Mouse (Mus musculus): ENCODE results near the gene Clec12b. TPM values are rescaled to one million over a fixed set of nuclear protein-coding genes. Genes with fewer than 3 reads are reported as not detected.

The Clec12b gene
- polyA plus RNA-seq, 1 experiment from 2014 or later: 0.10 TPM

DNA sequence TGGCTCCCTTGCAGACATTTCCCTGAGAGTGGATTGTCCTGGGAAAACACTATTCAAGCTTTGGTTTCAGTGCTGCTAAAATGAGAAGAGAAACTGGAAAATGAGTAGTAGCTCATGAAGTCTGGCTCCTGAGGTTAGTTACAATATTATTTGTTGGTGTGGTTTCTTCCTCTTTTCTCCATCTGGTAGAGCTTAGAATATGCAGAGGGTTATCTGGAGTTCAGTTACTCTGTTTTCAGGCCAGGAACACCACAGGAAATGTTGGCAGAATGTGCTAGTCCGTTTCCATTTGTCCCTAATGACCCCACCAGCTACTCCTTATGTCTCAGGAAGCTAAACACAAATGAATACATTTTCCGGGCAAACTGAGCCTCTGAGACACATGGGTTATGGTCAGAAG is 21.6 kb upstream of the Clec12b start:
- Histone ChIP-seq H3K9ac (ENCODE audit: low read depth, low read length) (no peak overlapping the region), H3K9me3 (ENCODE audit: control insufficient read depth, low read length) (no peaks in the 10 kb centered on the region), H3K4me2 (ENCODE audit: low read depth, low read length) (no peak overlapping the region), H3K4me1 (ENCODE audit: control insufficient read depth, insufficient read depth, low read length) (no peaks in the 10 kb centered on the region), H3K27me3 (replicated peaks; ENCODE audit: control insufficient read depth, insufficient read depth, low read length) (no peaks in the 10 kb centered on the region), H3K4me3 (ENCODE audit: low read length) (no peak overlapping the region), H3K36me3 (ENCODE audit: control insufficient read depth, insufficient read depth, low read length) (no peaks in the 10 kb centered on the region), H3K27ac (ENCODE audit: low read length) (0 out of 2 replicates have a peak overlapping the region, but pooled peaks have one; percentile 15)
- no peak for ATAC-seq
- WGBS: 40% methylated on average over 2 of the region's 2 CpGs

- no peaks in the 10 kb centered on the region for H3K4me1 ChIP-seq (ENCODE audit: control insufficient read depth, insufficient read depth, low read length)
- no peaks in the 10 kb centered on the region for H3K27me3 ChIP-seq (replicated peaks; ENCODE audit: control insufficient read depth, insufficient read depth, low read length)
- H3K9ac ChIP-seq (ENCODE audit: low read depth, low read length): no peak overlapping the region
- H3K36me3 ChIP-seq (ENCODE audit: control insufficient read depth, insufficient read depth, low read length): no peaks in the 10 kb centered on the region
- H3K4me2 ChIP-seq (ENCODE audit: low read depth, low read length): no peak overlapping the region
- ATAC-seq: no peak
- no peak overlapping the region for H3K27ac ChIP-seq (ENCODE audit: low read length)
- no peaks in the 10 kb centered on the region for H3K9me3 ChIP-seq (ENCODE audit: control insufficient read depth, low read length)
- no peak overlapping the region for H3K4me3 ChIP-seq (ENCODE audit: low read length)
Observed at GRCm38 (mm10) chr6:129405999-129406398, 20.3 kb upstream of the Clec12b start.

DNA sequence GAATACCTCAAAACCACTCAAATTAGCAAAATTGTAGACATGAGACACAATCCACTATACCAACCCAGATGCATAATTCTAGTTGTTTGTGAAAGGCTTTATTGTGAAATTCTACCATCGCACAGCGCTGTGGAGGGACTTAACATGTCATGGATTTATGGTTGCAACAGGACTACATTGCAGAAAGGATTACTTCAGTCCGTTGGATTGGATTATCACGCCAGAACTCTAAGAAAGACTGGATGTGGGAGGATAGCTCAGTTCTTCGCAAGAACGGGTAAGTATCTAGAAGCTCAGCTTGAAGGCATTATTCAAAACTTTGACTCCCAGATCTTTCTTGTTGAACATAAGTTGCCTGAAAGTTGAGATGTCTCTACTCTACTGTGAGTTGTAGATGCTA is 17.7 kb upstream of the Clec12b start:
- H3K36me3 ChIP-seq (ENCODE audit: control insufficient read depth, insufficient read depth, low read length): no peaks in the 10 kb centered on the region
- ATAC-seq: no peak
- no peak overlapping the region for H3K9ac ChIP-seq (ENCODE audit: low read depth, low read length)
- H3K4me1 ChIP-seq (ENCODE audit: control insufficient read depth, insufficient read depth, low read length): no peaks in the 10 kb centered on the region
- no peak overlapping the region for H3K27ac ChIP-seq (ENCODE audit: low read length)
- no peak overlapping the region for H3K4me2 ChIP-seq (ENCODE audit: low read depth, low read length)
- no peaks in the 10 kb centered on the region for H3K9me3 ChIP-seq (ENCODE audit: control insufficient read depth, low read length)
- 77% methylated on average over 6 of the region's 6 CpGs for WGBS
- no peak overlapping the region for H3K4me3 ChIP-seq (ENCODE audit: low read length)
- H3K27me3 ChIP-seq (replicated peaks; ENCODE audit: control insufficient read depth, insufficient read depth, low read length): no peaks in the 10 kb centered on the region

GRCm38 (mm10) chr6:129402404-129402803 is 16.7 kb upstream of the Clec12b start:
- Histone ChIP-seq H3K9me3 (ENCODE audit: control insufficient read depth, low read length) (no peaks in the 10 kb centered on the region), H3K36me3 (ENCODE audit: control insufficient read depth, insufficient read depth, low read length) (no peaks in the 10 kb centered on the region), H3K4me2 (ENCODE audit: low read depth, low read length) (no peak overlapping the region), H3K27me3 (replicated peaks; ENCODE audit: control insufficient read depth, insufficient read depth, low read length) (no peaks in the 10 kb centered on the region), H3K9ac (ENCODE audit: low read depth, low read length) (no peak overlapping the region), H3K4me1 (ENCODE audit: control insufficient read depth, insufficient read depth, low read length) (no peaks in the 10 kb centered on the region), H3K4me3 (ENCODE audit: low read length) (no peak overlapping the region), H3K27ac (ENCODE audit: low read length) (no peak overlapping the region)
- no peak for ATAC-seq
- 95% methylated on average over 2 of the region's 2 CpGs for WGBS

DNA sequence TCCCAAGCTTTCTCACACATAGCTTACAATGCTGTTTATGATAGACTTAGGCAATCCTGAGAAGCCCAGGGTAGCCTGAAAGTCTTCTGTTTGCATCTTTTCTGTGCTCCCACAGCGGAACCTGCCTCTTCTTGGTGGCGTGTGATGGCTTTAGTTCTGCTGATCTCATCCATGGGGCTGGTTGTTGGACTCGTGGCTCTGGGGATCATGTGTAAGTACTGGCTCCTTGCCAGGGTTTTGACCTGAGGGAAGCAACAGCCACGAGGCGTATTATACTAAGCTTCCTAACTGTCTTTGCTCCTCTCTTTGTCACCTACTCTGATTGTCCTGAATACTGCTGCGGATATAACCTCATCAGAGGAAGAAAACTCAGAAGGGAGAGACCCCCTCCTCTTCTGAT is 14.3 kb upstream of the Clec12b start:
- ATAC-seq: no peak
- no peak overlapping the region for H3K27ac ChIP-seq (ENCODE audit: low read length)
- H3K9ac ChIP-seq (ENCODE audit: low read depth, low read length): no peak overlapping the region
- H3K36me3 ChIP-seq (ENCODE audit: control insufficient read depth, insufficient read depth, low read length): no peaks in the 10 kb centered on the region
- H3K27me3 ChIP-seq (replicated peaks; ENCODE audit: control insufficient read depth, insufficient read depth, low read length): no peaks in the 10 kb centered on the region
- no peaks in the 10 kb centered on the region for H3K4me1 ChIP-seq (ENCODE audit: control insufficient read depth, insufficient read depth, low read length)
- 61% methylated on average over 6 of the region's 6 CpGs for WGBS
- H3K4me3 ChIP-seq (ENCODE audit: low read length): no peak overlapping the region
- H3K4me2 ChIP-seq (ENCODE audit: low read depth, low read length): no peak overlapping the region
- H3K9me3 ChIP-seq (ENCODE audit: control insufficient read depth, low read length): no peaks in the 10 kb centered on the region

GRCm38 (mm10) chr6:129396997-129397396 is 11.3 kb upstream of the Clec12b start, which contains the start of gene Clec1b:
TSS of gene Clec1b (plus strand) at chr6:129397297.
- 85% methylated on average over 8 of the region's 8 CpGs for WGBS
- Histone ChIP-seq H3K4me1 (ENCODE audit: control insufficient read depth, insufficient read depth, low read length) (no peaks in the 10 kb centered on the region), H3K27ac (ENCODE audit: low read length) (no peak within 1 kb of the TSS), H3K27me3 (replicated peaks; ENCODE audit: control insufficient read depth, insufficient read depth, low read length) (no peaks in the 10 kb centered on the region), H3K9me3 (ENCODE audit: control insufficient read depth, low read length) (no peaks in the 10 kb centered on the region), H3K9ac (ENCODE audit: low read depth, low read length) (no peak within 1 kb of the TSS), H3K36me3 (ENCODE audit: control insufficient read depth, insufficient read depth, low read length) (no peaks in the 10 kb centered on the region), H3K4me3 (ENCODE audit: low read length) (no peak within 1 kb of the TSS), H3K4me2 (ENCODE audit: low read depth, low read length) (no peak within 1 kb of the TSS)
- no peak for ATAC-seq

- Histone ChIP-seq H3K4me3 (ENCODE audit: low read length) (no peak overlapping the region), H3K9ac (ENCODE audit: low read depth, low read length) (no peak overlapping the region), H3K27me3 (replicated peaks; ENCODE audit: control insufficient read depth, insufficient read depth, low read length) (no peaks in the 10 kb centered on the region), H3K36me3 (ENCODE audit: control insufficient read depth, insufficient read depth, low read length) (no peaks in the 10 kb centered on the region), H3K4me2 (ENCODE audit: low read depth, low read length) (no peak overlapping the region), H3K27ac (ENCODE audit: low read length) (no peak overlapping the region), H3K9me3 (ENCODE audit: control insufficient read depth, low read length) (no peaks in the 10 kb centered on the region), H3K4me1 (ENCODE audit: control insufficient read depth, insufficient read depth, low read length) (no peaks in the 10 kb centered on the region)
- ATAC-seq: no peak
- 72% methylated on average over 6 of the region's 6 CpGs for WGBS
Observed at GRCm38 (mm10) chr6:129393732-129394131, 8.1 kb upstream of the Clec12b start.

DNA sequence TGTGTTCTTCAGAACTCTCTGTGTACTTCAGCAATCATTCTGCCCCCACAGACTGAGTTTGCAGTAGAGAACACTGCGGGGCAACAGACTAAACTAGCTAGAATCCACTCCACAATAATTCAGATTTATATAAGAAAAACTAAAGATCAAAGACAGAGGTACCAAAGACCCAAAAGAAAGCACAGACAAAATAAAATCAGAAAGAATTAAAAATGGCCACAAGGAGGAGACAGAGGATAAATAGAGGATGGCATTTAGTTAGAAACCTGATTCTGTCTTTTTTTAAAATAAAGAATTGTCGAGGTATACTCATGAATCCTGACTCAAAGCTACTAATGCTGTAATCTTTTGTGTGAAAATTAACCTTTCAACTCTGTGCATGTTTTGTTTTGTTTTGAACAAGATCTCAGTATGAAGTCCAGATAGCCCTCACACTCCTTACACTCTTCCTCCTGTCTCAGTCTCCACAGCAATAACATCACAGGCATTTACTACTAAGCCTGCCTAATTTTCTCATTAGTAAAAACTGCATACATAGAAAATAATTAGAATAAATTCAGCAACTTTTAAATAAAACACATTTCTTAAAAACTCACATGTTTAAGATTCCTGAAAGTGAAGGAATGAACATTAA is 7.5 kb upstream of the Clec12b start:
- no peak overlapping the region for H3K4me3 ChIP-seq (ENCODE audit: low read length)
- no peaks in the 10 kb centered on the region for H3K27me3 ChIP-seq (replicated peaks; ENCODE audit: control insufficient read depth, insufficient read depth, low read length)
- H3K27ac ChIP-seq (ENCODE audit: low read length): no peak overlapping the region
- no peak overlapping the region for H3K9ac ChIP-seq (ENCODE audit: low read depth, low read length)
- H3K9me3 ChIP-seq (ENCODE audit: control insufficient read depth, low read length): no peaks in the 10 kb centered on the region
- 19% methylated on average over 2 of the region's 2 CpGs for WGBS
- H3K36me3 ChIP-seq (ENCODE audit: control insufficient read depth, insufficient read depth, low read length): no peaks in the 10 kb centered on the region
- no peak for ATAC-seq
- H3K4me1 ChIP-seq (ENCODE audit: control insufficient read depth, insufficient read depth, low read length): no peaks in the 10 kb centered on the region
- no peak overlapping the region for H3K4me2 ChIP-seq (ENCODE audit: low read depth, low read length)

- Histone ChIP-seq H3K9ac (ENCODE audit: low read depth, low read length) (no peak overlapping the region), H3K27me3 (replicated peaks; ENCODE audit: control insufficient read depth, insufficient read depth, low read length) (no peaks in the 10 kb centered on the region), H3K27ac (ENCODE audit: low read length) (no peak overlapping the region), H3K4me3 (ENCODE audit: low read length) (no peak overlapping the region), H3K36me3 (ENCODE audit: control insufficient read depth, insufficient read depth, low read length) (no peaks in the 10 kb centered on the region), H3K4me2 (ENCODE audit: low read depth, low read length) (no peak overlapping the region), H3K9me3 (ENCODE audit: control insufficient read depth, low read length) (no peaks in the 10 kb centered on the region), H3K4me1 (ENCODE audit: control insufficient read depth, insufficient read depth, low read length) (no peaks in the 10 kb centered on the region)
- 81% methylated on average over 4 of the region's 4 CpGs for WGBS
- no peak for ATAC-seq
Observed at GRCm38 (mm10) chr6:129385000-129385399, 674 bp downstream of the Clec12b start.

DNA sequence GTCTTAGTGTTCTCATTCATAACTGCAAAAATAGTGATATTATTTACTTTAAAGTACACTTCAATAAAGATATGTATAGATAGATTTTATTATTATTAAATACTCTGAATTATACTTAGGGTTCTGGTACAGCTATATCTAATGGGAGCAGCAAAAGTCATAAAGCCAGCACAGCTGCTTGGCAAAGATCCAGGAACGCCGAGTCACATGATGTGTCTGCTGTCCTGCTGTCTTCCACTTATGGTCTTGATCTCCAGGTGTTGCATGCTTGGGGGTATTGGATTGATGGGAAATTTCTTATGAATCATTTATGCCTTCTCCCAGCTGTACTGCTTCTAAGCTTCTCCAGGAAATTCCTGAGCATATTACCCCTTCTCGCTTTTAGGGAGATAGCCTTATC is 2.2 kb downstream of the Clec12b start:
- H3K4me2 ChIP-seq (ENCODE audit: low read depth, low read length): no peak overlapping the region
- H3K9me3 ChIP-seq (ENCODE audit: control insufficient read depth, low read length): no peaks in the 10 kb centered on the region
- no peak overlapping the region for H3K9ac ChIP-seq (ENCODE audit: low read depth, low read length)
- H3K27ac ChIP-seq (ENCODE audit: low read length): no peak overlapping the region
- ATAC-seq: peak; percentile 87
- 48% methylated on average over 3 of the region's 3 CpGs for WGBS
- no peaks in the 10 kb centered on the region for H3K4me1 ChIP-seq (ENCODE audit: control insufficient read depth, insufficient read depth, low read length)
- H3K36me3 ChIP-seq (ENCODE audit: control insufficient read depth, insufficient read depth, low read length): no peaks in the 10 kb centered on the region
- no peak overlapping the region for H3K4me3 ChIP-seq (ENCODE audit: low read length)
- H3K27me3 ChIP-seq (replicated peaks; ENCODE audit: control insufficient read depth, insufficient read depth, low read length): no peaks in the 10 kb centered on the region

Measured in intestine, embryonic 16.5 days (tissue).